ENCODE assay signal across 8 mouse cellular contexts in the genomic region with DNA sequence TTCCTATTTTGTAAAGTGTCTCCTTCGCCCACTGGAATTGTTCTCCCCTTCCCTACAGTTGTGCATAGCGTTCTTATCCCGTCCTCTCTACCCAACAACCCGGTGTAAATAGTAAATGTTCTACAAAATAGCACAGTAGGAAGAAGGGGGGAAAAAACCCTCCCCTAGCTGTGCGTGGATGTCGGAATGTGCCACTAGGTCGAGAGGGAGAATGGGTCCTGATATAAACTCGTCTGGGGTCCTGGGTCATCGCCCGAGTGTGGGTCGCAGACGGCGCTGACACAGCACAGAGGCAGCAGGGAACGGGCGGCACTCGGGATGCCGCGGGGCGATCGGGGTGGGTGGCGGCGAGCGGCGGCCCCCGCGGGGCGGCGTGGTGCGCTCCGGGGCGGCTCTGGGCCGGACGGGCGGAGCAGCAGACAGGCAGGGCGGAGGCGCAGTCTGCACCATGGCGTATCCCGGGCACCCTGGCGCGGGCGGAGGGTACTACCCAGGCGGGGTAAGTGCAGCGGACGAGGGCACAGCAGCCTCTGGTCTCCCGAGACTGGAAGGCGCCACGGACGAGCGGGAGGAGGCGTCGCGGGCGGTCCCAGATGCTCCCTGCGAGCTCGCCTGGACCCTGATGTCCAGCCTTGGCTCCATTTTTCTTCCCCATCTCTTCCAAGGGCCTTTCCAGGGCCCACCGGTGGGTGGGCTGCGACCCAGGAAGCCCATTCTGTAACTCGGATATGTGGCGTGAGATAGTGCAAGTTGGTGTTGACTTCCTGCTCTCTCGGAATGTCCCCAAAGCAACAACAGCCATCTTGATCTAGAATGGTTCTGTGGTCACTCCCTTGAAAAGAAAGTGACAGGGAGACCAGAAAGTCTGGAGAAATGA. TPM values are rescaled to one million over a fixed set of nuclear protein-coding genes. Genes with fewer than 3 reads are reported as not detected.
DNase-seq lines count a peak whose midpoint lies in the region; ATAC-seq lines count a peak whose summit lies in the region.

No protein-coding gene starts in this region.

- peak overlapping the region; percentile 79 for H3K4me3 ChIP-seq in hindbrain, embryonic 12.5 days

- H3K36me3 ChIP-seq in hindbrain, embryonic 12.5 days = peaks cover 3% of the 10 kb centered on the region; the same call in 1 of the 2 replicates

- H3K9ac ChIP-seq in hindbrain, embryonic 12.5 days = peak overlapping the region; percentile 80

- peak overlapping the region; percentile 63 for H3K4me2 ChIP-seq in hindbrain, embryonic 12.5 days (replicated peaks)

- under 1% methylated on average over 59 of the region's 60 CpGs for WGBS in hindbrain, embryonic 12.5 days

- H3K9me3 ChIP-seq in hindbrain, embryonic 12.5 days (replicated peaks) = no peaks in the 10 kb centered on the region

- H3K27ac ChIP-seq in hindbrain, embryonic 12.5 days = peak overlapping the region; percentile 82

- peak; percentile 85 for DNase-seq in NIH3T3 (ENCODE audit: low read depth)
- peak; percentile 86 for DNase-seq in cerebellum, adult 9-11 months
- peak; percentile 53 to 75 for DNase-seq in frontal cortex, postnatal 10 days (ENCODE audit: low spot score in 2 of 2)
- peak; percentile 84 to 86 for DNase-seq in layer of hippocampus, postnatal 36 days
- peak; percentile 91 for DNase-seq in lung, postnatal 36 days
- peak; percentile 87 for DNase-seq in retina, postnatal 1 day
- DNase-seq in thymus, postnatal 4 days = peak; percentile 91

- ATAC-seq in hindbrain, embryonic 12.5 days (ENCODE audit: low FRiP score) = peak; percentile 98

- peaks cover 9% of the 10 kb centered on the region for H3K4me1 ChIP-seq in hindbrain, embryonic 12.5 days

- no peaks in the 10 kb centered on the region for H3K27me3 ChIP-seq in hindbrain, embryonic 12.5 days

RNA-seq across cellular contexts. Expression of a gene that starts 10.5 kb away (rescaled TPM):
- polyA plus RNA-seq in hindbrain, embryonic 12.5 days (2016; fragmentation: Nextera tagmentation; extraction: Ambion mirVana) = 178 and 190 TPM in 2 replicates
- 100 to 1,000 TPM; 107 to 111 TPM for total RNA-seq in layer of hippocampus, postnatal 36 days (2021)

Comparison
In these comparisons a context has a peak if more than half of its experiments do, and no peak if none do; other contexts are left out.
1. Peak in every context shown above with its lines: DNase-seq, ATAC-seq, H3K4me3 ChIP-seq and H3K27ac ChIP-seq.